Mouse (Mus musculus): ENCODE results near the gene Il12rb1.

Gene Il12rb1

GRCm38 (mm10) chr8:70808239-70808638 lies at the start of gene Il12rb1:
TSS of gene Il12rb1 (plus strand) at chr8:70808449.
- no peak for DNase-seq (ENCODE audit: low spot score in 2 of 2)

- no peak for DNase-seq (ENCODE audit: low spot score in 2 of 2)
These were observed 49.4 kb upstream of the Il12rb1 start for GRCm38 (mm10) chr8:70758616-70759561.

- DNase-seq (ENCODE audit: low spot score in 2 of 2) = no peak
These were observed 47.9 kb upstream of the Il12rb1 start for GRCm38 (mm10) chr8:70760350-70760749.

GRCm38 (mm10) chr8:70760775-70761406 lies 47.4 kb upstream of the Il12rb1 start, which contains the start of gene Mpv17l2:
TSS of gene Mpv17l2 (minus strand) at chr8:70760946.
- peak; percentile 83 to 96 for DNase-seq (ENCODE audit: low spot score in 2 of 2)

- no peak for DNase-seq (ENCODE audit: low spot score in 2 of 2)
These were observed 46.1 kb upstream of the Il12rb1 start for GRCm38 (mm10) chr8:70762118-70762517.

GRCm38 (mm10) chr8:70763354-70763753 lies 44.9 kb upstream of the Il12rb1 start:
- DNase-seq (ENCODE audit: low spot score in 2 of 2) = no peak

GRCm38 (mm10) chr8:70764026-70764425 lies 44.2 kb upstream of the Il12rb1 start:
- DNase-seq (ENCODE audit: low spot score in 2 of 2) = no peak

- DNase-seq (ENCODE audit: low spot score in 2 of 2) = no peak
These were observed 43.6 kb upstream of the Il12rb1 start for GRCm38 (mm10) chr8:70764676-70765075.

GRCm38 (mm10) chr8:70765329-70765728 lies 42.9 kb upstream of the Il12rb1 start:
- DNase-seq (ENCODE audit: low spot score in 2 of 2) = no peak

GRCm38 (mm10) chr8:70765838-70766570 lies 42.2 kb upstream of the Il12rb1 start:
- no peak for DNase-seq (ENCODE audit: low spot score in 2 of 2)

GRCm38 (mm10) chr8:70766571-70767440 lies 41.4 kb upstream of the Il12rb1 start:
- DNase-seq (ENCODE audit: low spot score in 2 of 2) = peak; percentile 80 to 85

GRCm38 (mm10) chr8:70767503-70767902 lies 40.7 kb upstream of the Il12rb1 start:
- DNase-seq (ENCODE audit: low spot score in 2 of 2) = no peak

GRCm38 (mm10) chr8:70768231-70768776 lies 39.9 kb upstream of the Il12rb1 start:
- no peak for DNase-seq (ENCODE audit: low spot score in 2 of 2)

- no peak for DNase-seq (ENCODE audit: low spot score in 2 of 2)
These were observed 39.3 kb upstream of the Il12rb1 start for GRCm38 (mm10) chr8:70768956-70769355.

GRCm38 (mm10) chr8:70769359-70769758 lies 38.9 kb upstream of the Il12rb1 start:
- peak; percentile 89 to 94 for DNase-seq (ENCODE audit: low spot score in 2 of 2)

GRCm38 (mm10) chr8:70769858-70770257 lies 38.4 kb upstream of the Il12rb1 start:
- DNase-seq (ENCODE audit: low spot score in 2 of 2) = no peak

GRCm38 (mm10) chr8:70770748-70771147 lies 37.5 kb upstream of the Il12rb1 start:
- no peak for DNase-seq (ENCODE audit: low spot score in 2 of 2)

GRCm38 (mm10) chr8:70771217-70771616 lies 37.0 kb upstream of the Il12rb1 start:
- no peak for DNase-seq (ENCODE audit: low spot score in 2 of 2)

GRCm38 (mm10) chr8:70772075-70772474 lies 36.2 kb upstream of the Il12rb1 start:
- DNase-seq (ENCODE audit: low spot score in 2 of 2) = no peak

- DNase-seq (ENCODE audit: low spot score in 2 of 2) = no peak
These were observed 35.4 kb upstream of the Il12rb1 start for GRCm38 (mm10) chr8:70772890-70773289.

GRCm38 (mm10) chr8:70773410-70773809 lies 34.8 kb upstream of the Il12rb1 start:
- DNase-seq (ENCODE audit: low spot score in 2 of 2) = peak in 1 of 2 experiments; percentile 45

Data from urinary bladder, adult 18-20 months (tissue).